Mouse (Mus musculus) liver, embryonic 13.5 days (tissue): Measurements from ENCODE around the gene Hoxb2. TPM values are rescaled to one million over a fixed set of nuclear protein-coding genes. Genes with fewer than 3 reads are reported as not detected.

ENCODE experiments used
- ATAC-seq: fragments of 200-750 bp; cut with Nextera tagmentation; 2 replicates; pipeline ENCODE4 v1.8.0; 2017; ENCODE audit warnings: low read depth, mild to moderate bottlenecking, moderate number of reproducible peaks, moderate library complexity
- DNase-seq: peaks from one replicate; pipeline ENCODE4 v3.0.0; 2022
- H3K27ac ChIP-seq: fragments of 300-500 bp; sonication (generic); 2 replicates; pipeline ENCODE4 v1.5.1; 2015; ENCODE audit warnings: moderate library complexity, mild to moderate bottlenecking, inconsistent platforms
- H3K27me3 ChIP-seq: fragments of 300-500 bp; sonication (generic); 2 replicates; pipeline ENCODE4 v1.6.1; 2015; ENCODE audit warnings: mild to moderate bottlenecking, inconsistent platforms
- H3K36me3 ChIP-seq: fragments of 300-500 bp; sonication (generic); 2 replicates; pipeline ENCODE4 v1.6.1; 2015; ENCODE audit warnings: mild to moderate bottlenecking, inconsistent platforms
- H3K4me1 ChIP-seq: fragments of 300-500 bp; sonication (generic); replicated peaks from 2 replicates; pipeline ENCODE4 v1.6.1; 2015; ENCODE audit warnings: inconsistent platforms
- H3K4me2 ChIP-seq: fragments of 300-500 bp; sonication (generic); 2 replicates; pipeline ENCODE4 v1.6.1; 2015; ENCODE audit warnings: inconsistent platforms, mild to moderate bottlenecking, moderate library complexity
- H3K4me3 ChIP-seq: fragments of 300-500 bp; sonication (generic); replicated peaks from 2 replicates; pipeline ENCODE4 v1.5.1; 2015; ENCODE audit warnings: mild to moderate bottlenecking, inconsistent platforms
- H3K9ac ChIP-seq: fragments of 300-500 bp; sonication (generic); 2 replicates; pipeline ENCODE4 v1.6.1; 2015; ENCODE audit warnings: mild to moderate bottlenecking, inconsistent platforms
- H3K9me3 ChIP-seq: fragments of 300-500 bp; sonication (generic); replicated peaks from 2 replicates; pipeline ENCODE4 v1.6.1; 2016; ENCODE audit warnings: inconsistent platforms
- WGBS: fragments of 180-500 bp; shearing (Covaris S2); methylation state at CpG from one replicate; pipeline ENCODE4 v1.1.7; 2015; ENCODE audit not compliant: insufficient replicate concordance; 5-methylcytosine and 5-hydroxymethylcytosine counted together
- microRNA counts: library from miRNA; unstranded; fragments of <30 nt; microRNA quantifications from one replicate; lab custom pipeline; 2016
- microRNA-seq: library from miRNA; unstranded; fragments of <30 nt; microRNA quantifications from one replicate; pipeline ENCODE4, GENCODE M21; 2016
- polyA plus RNA-seq: library from polyadenylated mRNA; unstranded; fragments of >200 nt; fragmentation: Nextera tagmentation; extraction: Ambion mirVana; gene quantifications from 2 replicates; pipeline ENCODE4 v1.2.1, GENCODE M21; 2015

Hoxb2 gene
- polyA plus RNA-seq, 1 experiment from 2014 or later = 1.7 TPM

DNA sequence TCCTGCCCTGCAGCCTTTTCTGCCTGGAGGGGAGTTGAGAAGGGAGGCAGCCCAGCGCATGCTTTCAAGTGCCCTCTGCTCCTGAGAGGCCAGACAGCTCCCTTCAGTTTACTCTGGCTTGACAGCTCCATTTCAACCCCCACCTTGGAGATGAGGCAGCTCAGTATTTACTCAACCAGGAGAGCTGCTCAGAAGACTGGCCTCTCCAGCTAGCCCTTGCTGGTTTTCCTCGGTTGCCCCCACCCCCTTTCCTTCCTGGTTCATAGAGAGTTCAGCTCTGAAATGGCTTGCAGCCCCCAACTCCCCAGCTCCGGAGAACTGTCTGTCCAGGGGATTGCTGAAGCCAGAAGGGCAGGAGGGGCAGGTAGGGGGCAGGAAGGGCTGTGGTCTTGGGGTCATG lies 22.2 kb downstream of the Hoxb2 start:
- DNase-seq = no peak
- H3K9ac ChIP-seq = no peak overlapping the region
- no peak overlapping the region for H3K4me2 ChIP-seq
- H3K36me3 ChIP-seq = no peaks in the 10 kb centered on the region
- H3K27me3 ChIP-seq = peaks cover 81% of the 10 kb centered on the region
- no peaks in the 10 kb centered on the region for H3K4me1 ChIP-seq
- H3K4me3 ChIP-seq = no peak overlapping the region
- ATAC-seq = no peak
- no peaks in the 10 kb centered on the region for H3K9me3 ChIP-seq
- 13% methylated on average over 3 of the region's 3 CpGs for WGBS
- H3K27ac ChIP-seq = no peak overlapping the region

DNA sequence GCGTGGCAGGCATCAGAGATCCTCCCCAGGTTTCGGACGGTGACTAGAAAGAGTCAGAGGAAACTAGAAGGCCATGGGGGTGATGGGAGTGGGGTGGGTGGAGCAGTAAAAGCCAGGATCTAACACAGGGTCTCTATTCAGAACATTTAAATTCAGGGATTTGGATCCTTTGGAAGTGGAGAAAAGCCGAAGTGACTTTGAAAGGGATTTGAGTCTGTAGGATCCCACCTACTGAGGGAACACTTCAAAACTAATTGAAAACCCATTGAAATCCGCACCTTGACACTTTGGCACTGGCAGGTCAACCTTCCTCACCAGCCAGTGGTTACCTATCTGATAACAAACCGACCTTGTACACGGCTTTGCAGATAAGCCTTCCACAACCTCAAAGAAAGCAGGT lies 24.5 kb downstream of the Hoxb2 start:
- peaks cover 65% of the 10 kb centered on the region for H3K27me3 ChIP-seq
- H3K4me3 ChIP-seq = no peak overlapping the region
- H3K36me3 ChIP-seq = no peaks in the 10 kb centered on the region
- no peak overlapping the region for H3K27ac ChIP-seq
- ATAC-seq = no peak
- no peak overlapping the region for H3K4me2 ChIP-seq
- H3K4me1 ChIP-seq = no peaks in the 10 kb centered on the region
- no peaks in the 10 kb centered on the region for H3K9me3 ChIP-seq
- WGBS = 28% methylated on average over 7 of the region's 7 CpGs
- DNase-seq = no peak
- no peak overlapping the region for H3K9ac ChIP-seq

DNA sequence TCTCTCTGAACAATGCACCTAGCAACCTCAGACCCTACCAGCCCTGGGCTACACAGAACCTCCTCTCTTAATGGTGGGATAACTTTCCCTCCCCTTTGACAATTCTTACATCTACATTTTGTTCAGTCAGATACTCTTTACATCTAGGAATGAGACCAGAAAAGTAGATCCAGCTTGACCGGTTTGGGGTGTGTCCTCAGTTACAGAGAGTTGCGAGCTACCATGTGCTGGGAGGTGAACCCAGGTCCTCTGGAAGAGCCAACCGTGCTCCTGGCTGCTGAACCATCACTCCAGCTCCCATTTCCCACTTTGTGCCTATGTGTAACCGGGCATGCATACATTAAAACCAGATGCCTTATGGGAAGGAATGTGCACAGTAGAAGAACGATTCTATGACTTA lies 33.1 kb downstream of the Hoxb2 start:
- no peak for DNase-seq
- H3K9me3 ChIP-seq = no peaks in the 10 kb centered on the region
- WGBS = 51% methylated on average over 5 of the region's 5 CpGs
- H3K4me3 ChIP-seq = no peak overlapping the region
- H3K4me2 ChIP-seq = no peak overlapping the region
- no peaks in the 10 kb centered on the region for H3K4me1 ChIP-seq
- H3K36me3 ChIP-seq = no peaks in the 10 kb centered on the region
- no peak overlapping the region for H3K9ac ChIP-seq
- H3K27me3 ChIP-seq = peaks cover 27% of the 10 kb centered on the region
- ATAC-seq = no peak
- no peak overlapping the region for H3K27ac ChIP-seq

DNA sequence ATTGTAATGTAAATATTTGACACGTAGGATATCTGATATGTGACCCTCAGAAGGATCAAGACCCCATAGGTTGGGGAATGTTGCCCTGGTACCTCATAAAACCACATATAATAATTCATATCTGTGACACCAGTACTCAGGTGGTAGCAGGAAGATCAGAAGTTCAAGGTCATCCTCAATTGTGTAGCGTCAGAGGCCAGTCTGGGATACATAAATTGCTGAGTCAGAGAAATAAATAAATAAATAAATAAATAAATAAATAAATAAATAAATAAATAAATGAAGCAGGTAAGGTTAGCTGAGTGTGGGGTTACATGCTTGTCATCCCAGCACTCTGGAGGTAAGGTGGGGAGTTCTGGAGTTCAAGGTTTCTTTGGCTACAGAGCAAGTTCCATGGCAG lies 37.3 kb downstream of the Hoxb2 start:
- Histone ChIP-seq H3K9ac (no peak overlapping the region), H3K9me3 (no peaks in the 10 kb centered on the region), H3K4me2 (no peak overlapping the region), H3K4me3 (no peak overlapping the region), H3K36me3 (no peaks in the 10 kb centered on the region), H3K4me1 (no peaks in the 10 kb centered on the region), H3K27ac (no peak overlapping the region), H3K27me3 (peaks cover 12% of the 10 kb centered on the region)
- ATAC-seq = no peak
- WGBS = 65% methylated on average over 2 of the region's 2 CpGs
- DNase-seq = no peak

DNA sequence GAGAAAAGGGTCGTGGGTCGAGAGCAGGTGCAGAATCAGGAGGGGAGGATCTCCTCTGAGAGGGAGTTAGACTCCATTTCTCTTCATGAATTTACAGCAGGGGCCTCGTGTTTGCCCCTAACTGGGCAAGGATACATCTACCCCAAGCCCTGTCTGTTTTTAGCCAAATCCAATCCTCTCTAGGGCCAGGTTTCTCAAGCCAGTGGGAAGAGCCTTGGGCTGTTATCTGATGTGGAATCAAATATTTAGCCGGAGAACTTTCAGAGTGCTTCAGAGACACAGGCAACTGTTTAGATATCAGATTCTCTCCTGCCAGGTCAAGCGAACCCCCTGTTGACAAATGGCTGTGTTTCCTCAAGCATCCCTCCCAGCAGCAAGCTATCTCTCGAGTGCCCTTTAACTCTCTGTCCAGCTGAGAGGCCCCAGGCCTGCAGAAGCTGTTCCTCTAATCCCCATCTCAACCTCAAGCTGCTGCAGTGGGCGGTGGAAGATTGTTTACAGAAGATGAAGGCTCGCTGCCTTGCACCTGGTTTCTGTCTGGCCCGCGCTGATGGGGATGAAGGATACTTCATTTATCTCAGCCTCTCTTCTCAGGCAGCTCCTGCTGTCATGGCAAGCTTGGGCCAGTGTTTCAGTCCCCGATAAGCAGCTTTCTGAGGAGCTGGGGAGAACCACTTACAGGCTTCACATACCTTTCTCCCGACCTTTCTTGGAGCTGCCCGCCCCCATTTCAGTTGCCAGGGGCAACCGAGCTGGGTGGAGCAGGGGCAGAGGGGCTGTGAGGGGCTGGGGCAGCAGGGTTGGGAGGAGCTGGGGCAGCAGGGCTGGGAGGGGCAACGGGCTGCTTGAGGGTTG lies 46.7 kb downstream of the Hoxb2 start:
- Histone ChIP-seq H3K36me3 (no peaks in the 10 kb centered on the region), H3K27ac (no peak overlapping the region), H3K4me1 (peaks cover 4% of the 10 kb centered on the region; the same call in 1 of the 2 replicates), H3K9ac (no peak overlapping the region), H3K4me3 (no peak overlapping the region), H3K9me3 (no peaks in the 10 kb centered on the region), H3K27me3 (peaks cover 18% of the 10 kb centered on the region), H3K4me2 (no peak overlapping the region)
- no peak for ATAC-seq
- 27% methylated on average over 15 of the region's 15 CpGs for WGBS
- no peak for DNase-seq

DNA sequence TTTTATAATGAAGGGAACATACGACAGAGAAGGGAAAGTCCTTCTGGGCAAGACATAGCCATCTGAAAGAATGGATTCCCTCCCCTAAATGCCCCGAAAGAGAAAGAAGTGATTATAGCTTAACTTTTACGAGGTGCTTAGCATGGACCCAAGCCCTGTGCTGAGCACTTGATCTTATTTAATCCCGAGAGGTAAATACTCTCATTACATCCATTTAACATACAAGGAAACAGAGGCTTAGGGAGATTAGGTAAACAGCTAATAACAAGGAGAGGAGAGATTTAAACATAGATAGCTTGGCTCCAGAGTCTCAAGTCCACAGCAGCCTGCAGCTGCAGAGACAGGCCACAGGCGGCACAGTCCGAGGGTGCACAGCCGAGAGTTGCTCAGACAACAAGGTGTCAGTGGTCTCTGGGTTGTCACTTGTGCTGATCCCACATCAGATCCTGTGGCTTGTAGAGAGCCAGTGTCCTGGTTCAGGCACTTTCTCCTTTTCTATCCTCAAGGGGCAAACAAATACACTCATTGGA lies 47.5 kb downstream of the Hoxb2 start:
- Histone ChIP-seq H3K4me2 (no peak overlapping the region), H3K9ac (no peak overlapping the region), H3K4me3 (no peak overlapping the region), H3K36me3 (no peaks in the 10 kb centered on the region), H3K9me3 (no peaks in the 10 kb centered on the region), H3K4me1 (peaks cover 4% of the 10 kb centered on the region; the same call in 1 of the 2 replicates), H3K27me3 (peaks cover 18% of the 10 kb centered on the region), H3K27ac (no peak overlapping the region)
- DNase-seq (no peak), ATAC-seq (no peak)
- 44% methylated on average over 7 of the region's 7 CpGs for WGBS

DNA sequence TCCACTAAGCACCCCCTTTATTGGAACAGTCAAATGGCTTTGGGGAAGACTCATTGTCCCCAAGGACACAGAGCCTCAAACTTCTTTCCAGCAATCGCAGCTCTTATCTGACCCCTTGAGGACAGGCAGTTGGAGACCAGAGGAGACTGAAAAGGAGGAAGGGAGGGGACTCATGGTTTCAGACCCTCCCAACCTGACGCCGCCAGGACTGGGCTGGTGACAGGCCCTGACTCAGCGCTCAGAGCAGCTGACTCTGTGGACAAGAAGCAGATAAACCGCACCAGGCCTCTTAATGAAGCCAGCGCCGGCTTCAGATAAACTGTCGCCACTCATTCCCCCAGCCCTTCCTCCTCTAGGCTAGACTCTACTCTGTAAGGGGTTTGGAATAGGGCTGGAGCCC lies 49.6 kb downstream of the Hoxb2 start:
- ATAC-seq (no peak), DNase-seq (no peak)
- peaks cover 28% of the 10 kb centered on the region for H3K27me3 ChIP-seq
- peaks cover 4% of the 10 kb centered on the region; the same call in 1 of the 2 replicates for H3K4me1 ChIP-seq
- H3K27ac ChIP-seq = no peak overlapping the region; the same call in 1 of the 2 replicates
- H3K36me3 ChIP-seq = no peaks in the 10 kb centered on the region
- H3K9ac ChIP-seq = no peak overlapping the region
- H3K4me3 ChIP-seq = no peak overlapping the region
- H3K9me3 ChIP-seq = no peaks in the 10 kb centered on the region
- H3K4me2 ChIP-seq = no peak overlapping the region
- 6% methylated on average over 8 of the region's 8 CpGs for WGBS

MicroRNAs within 50 kb of the gene (microRNA counts, 519-probe panel; counts per million panel counts)
- microRNA mmu-miR-10a (lab: Ali Mortazavi, UCI) = 4,216 counts per million, percentile 35 among the panel's probes with 10 or more counts

Small RNAs within 50 kb of the gene (microRNA-seq; reads per million reads assigned to microRNA genes)
- 10,045 reads per million, percentile 92 among the genes with 10 or more reads in this experiment for gene Mir10a

Other genes starting within 250 kb of the Hoxb2 start
- not detected in 2 replicates for gene Calcoco2, start 238.6 kb upstream of the Hoxb2 start, polyA plus RNA-seq
- not detected in 2 replicates for gene Ttll6, start 216.7 kb upstream of the Hoxb2 start, polyA plus RNA-seq
- gene Hoxb13, start 156.2 kb upstream of the Hoxb2 start, polyA plus RNA-seq = not detected in 2 replicates
- 0.06 TPM in 1 of 2 replicates, not detected in the other for gene Hoxb9, start 79.1 kb upstream of the Hoxb2 start, polyA plus RNA-seq
- gene Hoxb8, start 68.6 kb upstream of the Hoxb2 start, polyA plus RNA-seq = 0.06 TPM in 1 of 2 replicates, not detected in the other
- 0.16 and 0.32 TPM in 2 replicates for gene Hoxb7, start 63.9 kb upstream of the Hoxb2 start, polyA plus RNA-seq
- gene Hoxb6, start 58.0 kb upstream of the Hoxb2 start, polyA plus RNA-seq = 0.07 and 0.14 TPM in 2 replicates
- gene Hoxb5, start 47.2 kb upstream of the Hoxb2 start, polyA plus RNA-seq = 0.44 and 0.58 TPM in 2 replicates
- gene Hoxb4, start 32.3 kb upstream of the Hoxb2 start, polyA plus RNA-seq = 0.16 and 0.20 TPM in 2 replicates
- 0.08 and 0.13 TPM in 2 replicates for gene Hoxb3, start 27.2 kb upstream of the Hoxb2 start, polyA plus RNA-seq
- 0.05 and 0.08 TPM in 2 replicates for gene Hoxb1, start 15.2 kb downstream of the Hoxb2 start, polyA plus RNA-seq
- 0.22 and 0.29 TPM in 2 replicates for gene Skap1, start 114.1 kb downstream of the Hoxb2 start, polyA plus RNA-seq